Mouse (Mus musculus) testis, postnatal 14 days (tissue): ENCODE data around the gene Ppp2r5b.
A peak's percentile ranks its signal among the peaks of the same experiment; 100 is the strongest.

ENCODE experiments used
- DNase-seq: peaks from one replicate; pipeline ENCODE4 v3.0.0; 2021; ENCODE audit warnings: low spot score

Ppp2r5b gene

GRCm38 (mm10) chr19:6234337-6235083 is 1.2 kb downstream of the Ppp2r5b start:
- DNase-seq: no peak

GRCm38 (mm10) chr19:6233647-6234046 is 2.0 kb downstream of the Ppp2r5b start:
- peak; percentile 9 for DNase-seq

GRCm38 (mm10) chr19:6231036-6231435 is 4.6 kb downstream of the Ppp2r5b start:
- no peak for DNase-seq

DNA sequence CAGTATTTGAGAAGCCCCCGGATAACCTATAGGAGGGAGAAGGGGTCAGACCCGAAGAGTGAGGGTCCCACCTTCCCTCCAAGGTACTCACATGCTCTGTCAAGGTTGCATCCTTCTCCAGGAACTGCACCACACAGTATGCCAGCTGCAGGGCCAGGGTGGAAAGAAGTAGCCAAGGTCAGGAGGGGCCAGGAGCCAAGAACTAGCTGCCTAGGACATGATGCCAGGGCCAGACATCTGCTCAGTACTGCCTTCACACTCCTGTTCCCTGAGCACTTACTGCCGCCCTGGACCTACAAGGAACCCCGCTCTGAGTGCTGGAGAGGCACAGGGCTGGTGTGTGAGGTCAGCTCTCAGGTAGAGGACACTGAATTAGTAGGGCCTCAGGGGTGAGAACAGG is 5.3 kb downstream of the Ppp2r5b start:
- DNase-seq: peak; percentile 47

DNA sequence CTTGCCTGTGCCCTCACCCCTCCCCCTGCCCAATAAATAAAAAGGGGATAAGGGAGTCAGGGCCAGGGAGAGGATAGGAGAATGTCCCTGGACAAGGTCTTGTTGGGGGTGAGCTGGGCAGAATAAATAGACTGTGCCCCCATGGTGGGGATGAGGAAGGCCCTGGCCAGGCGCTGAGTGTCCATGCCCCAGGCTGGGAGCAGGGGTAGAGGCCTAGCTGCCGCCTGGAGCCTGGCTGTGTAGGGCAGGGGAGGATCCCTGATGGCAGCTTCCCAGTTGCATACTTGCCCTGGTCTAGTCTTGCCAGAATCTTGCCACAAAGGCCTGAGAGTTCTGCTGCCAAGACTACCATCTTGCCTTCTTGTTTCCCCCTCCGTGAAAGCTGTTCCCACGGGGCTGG is 7.8 kb downstream of the Ppp2r5b start:
- no peak for DNase-seq

DNA sequence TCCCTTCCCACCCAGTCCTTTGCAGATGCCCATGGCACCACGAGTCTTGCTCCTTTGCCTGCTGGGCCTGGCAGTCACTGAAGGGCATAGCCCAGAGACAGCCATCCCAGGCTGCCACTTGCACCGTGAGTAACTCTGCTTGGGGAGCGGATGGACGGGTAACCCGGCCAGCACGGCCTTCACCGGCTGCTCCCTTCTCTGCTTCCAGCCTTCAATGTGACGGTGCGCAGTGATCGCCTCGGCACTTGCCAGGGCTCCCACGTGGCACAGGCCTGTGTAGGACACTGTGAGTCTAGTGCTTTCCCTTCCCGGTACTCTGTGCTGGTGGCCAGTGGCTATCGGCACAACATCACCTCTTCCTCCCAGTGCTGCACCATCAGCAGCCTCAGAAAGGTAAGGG is 8.9 kb downstream of the Ppp2r5b start:
- DNase-seq: no peak

DNA sequence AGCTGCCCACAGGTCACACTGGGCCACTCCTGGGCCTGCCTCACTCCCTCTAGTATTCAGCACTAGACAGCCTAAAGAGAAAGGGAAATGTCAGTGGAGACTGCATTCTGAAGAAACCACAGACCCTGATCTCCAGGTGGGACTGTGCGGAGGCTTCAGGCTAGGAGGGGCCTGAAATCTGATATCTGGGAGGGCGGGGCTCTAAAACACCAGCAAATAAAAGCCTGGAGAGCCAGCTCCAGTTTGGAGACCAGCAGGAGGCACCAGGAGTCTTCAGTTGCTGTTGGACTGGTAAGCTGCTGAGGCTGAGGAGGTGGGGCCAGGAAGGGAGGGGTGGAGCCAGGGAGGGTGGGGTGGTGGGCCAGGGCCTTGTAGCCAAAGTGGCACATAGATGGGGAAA is 9.5 kb downstream of the Ppp2r5b start, which contains the start of gene Gpha2:
Gpha2 (plus strand) TSS at position 246 of the 400 bp plus-strand sequence.
- DNase-seq: no peak

- no peak for DNase-seq
Measured at GRCm38 (mm10) chr19:6218606-6219005, 17.1 kb downstream of the Ppp2r5b start.

DNA sequence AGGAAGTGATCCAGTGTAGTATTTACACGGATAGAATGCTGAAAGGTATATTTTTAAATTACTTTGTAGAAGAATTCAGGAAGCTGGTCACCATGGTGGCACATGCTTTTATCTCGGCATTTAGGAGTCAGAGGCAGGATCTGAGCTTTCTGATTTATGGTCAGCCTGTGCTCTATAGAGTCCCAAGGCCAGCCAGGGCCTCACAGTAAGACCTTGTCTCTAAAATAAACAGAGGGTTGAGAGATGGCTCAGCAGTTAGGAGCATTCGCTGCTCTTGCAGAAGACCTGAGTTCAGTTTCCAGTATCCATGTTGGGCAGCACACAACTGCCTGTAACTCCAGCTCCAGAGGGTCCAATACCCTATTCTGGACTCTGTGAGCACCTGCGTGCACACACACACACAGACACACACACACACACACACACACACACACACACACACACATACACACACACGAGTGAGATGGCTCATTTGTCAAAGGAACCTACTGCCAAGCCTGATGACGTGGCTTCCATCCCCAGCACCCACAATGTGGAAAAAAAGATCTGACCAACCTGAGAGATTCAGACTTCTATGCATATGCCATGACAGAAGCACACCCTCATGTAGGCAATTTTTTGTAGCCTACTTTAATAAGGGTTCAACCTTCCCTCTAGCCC is 19.5 kb downstream of the Ppp2r5b start:
- no peak for DNase-seq

DNA sequence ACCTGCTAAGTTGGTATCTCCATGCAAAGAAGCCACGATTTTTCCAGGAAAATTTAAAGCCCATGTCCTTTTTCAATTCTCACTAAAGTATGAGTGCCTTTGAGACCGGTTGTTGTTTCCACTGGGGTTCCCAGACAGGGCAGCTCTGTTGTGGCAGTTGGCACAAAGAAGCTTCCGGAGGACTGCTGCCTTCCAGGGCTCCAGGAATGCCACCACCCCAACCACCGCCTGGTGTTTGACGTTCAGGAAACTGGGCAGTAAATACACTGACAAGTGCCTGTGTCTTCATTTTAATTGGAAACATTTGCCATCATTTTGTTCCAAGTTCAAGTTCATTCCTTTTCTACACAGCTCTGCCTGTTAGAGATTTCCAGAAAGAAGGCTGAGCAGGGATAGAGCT is 29.0 kb downstream of the Ppp2r5b start:
- DNase-seq: no peak

DNA sequence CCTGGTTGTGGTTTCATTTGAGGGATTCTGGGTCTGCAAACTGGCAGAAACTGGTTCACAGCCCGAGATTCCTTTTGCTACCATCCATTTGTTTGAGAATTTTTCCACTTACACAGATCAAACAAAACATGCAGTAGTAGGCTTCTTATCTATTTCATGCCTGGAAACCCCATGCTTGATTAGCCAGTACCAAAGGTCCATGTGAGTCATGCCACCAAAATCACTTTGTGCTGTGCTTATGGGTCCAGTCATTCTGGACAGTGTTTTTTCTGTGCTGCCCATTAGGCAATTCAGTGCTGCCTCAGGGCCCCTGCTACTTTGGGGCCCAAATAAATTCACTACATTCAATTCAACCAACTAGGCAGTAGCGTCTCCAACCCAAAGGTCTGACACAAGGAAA is 31.4 kb downstream of the Ppp2r5b start:
- DNase-seq: no peak

- peak; percentile 87 for DNase-seq
Measured at GRCm38 (mm10) chr19:6184131-6184530, 51.5 kb downstream of the Ppp2r5b start, which contains the start of gene Majin. Gene Majin (plus strand): TSS chr19:6184388.

DNA sequence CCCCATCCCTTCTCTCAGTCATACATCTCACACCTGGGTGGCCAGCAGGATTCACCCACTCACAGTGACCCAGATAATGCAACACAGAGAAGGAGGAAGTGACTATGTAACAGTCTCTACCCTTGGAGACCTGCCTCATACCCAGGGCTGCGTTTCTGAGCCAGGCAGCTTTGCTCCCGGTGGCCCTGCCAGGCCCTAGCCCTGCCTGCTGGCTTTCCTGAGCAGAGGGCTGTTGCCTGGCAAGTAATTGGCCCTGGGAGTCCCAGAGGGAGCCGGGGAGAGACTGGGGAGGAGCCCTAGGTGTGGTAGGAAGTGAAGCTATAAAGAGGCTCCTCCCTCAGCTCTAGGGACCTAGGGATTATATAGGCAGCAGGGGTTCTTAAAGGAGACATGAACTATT is 53.1 kb downstream of the Ppp2r5b start:
- DNase-seq: no peak

DNA sequence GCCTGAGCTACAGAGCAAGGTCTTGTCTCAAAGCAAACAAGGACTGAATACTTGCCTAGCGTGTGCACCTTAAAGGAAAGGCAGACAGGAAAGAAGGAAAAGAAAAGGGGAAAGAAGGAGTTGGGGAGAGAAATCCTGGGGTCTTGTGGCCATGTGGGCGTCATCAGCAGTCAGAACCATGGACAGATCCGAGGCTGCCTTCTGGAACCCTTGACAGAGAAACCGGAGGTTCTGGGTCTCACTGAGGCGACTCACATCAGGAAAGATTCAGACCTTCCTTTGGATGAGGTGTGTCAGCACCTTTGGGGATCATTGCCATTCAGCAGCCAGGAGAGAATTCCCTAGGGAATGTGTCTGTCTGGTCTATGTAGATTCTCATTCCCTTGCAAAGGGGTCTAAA is 54.0 kb downstream of the Ppp2r5b start:
- no peak for DNase-seq

DNA sequence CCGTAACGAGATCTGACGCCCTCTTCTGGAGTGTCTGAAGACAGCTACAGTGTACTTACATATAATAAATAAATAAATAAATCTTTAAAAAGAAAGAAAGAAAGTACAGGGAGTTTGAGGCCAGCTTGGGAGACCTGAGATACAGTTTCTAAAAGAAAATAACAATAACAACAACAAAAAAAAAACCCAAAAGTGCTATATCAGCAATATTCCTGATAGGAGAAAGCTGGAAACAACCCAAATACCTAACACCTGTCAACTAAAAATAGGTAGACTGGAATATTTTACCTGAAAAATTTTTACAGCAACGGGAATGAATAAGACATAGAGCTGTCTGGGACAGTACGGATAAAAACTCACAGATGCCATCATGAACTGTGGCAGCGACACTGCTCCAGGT is 56.9 kb downstream of the Ppp2r5b start:
- DNase-seq: no peak
